In genomic region chr6:90607196-90607595, GRCm38 (mm10) we compare ENCODE assay signal across 8 mouse cellular contexts. TPM values are rescaled to one million over a fixed set of nuclear protein-coding genes. Genes with fewer than 3 reads are reported as not detected.
DNase-seq lines count a peak whose midpoint lies in the region; ATAC-seq and TF ChIP-seq lines count a peak whose summit lies in the region.

No protein-coding gene starts in this region.

- H3K9ac ChIP-seq in neural tube, embryonic 15.5 days (replicated peaks): no peak overlapping the region

- 23% methylated on average over 5 of the region's 5 CpGs for WGBS in neural tube, embryonic 15.5 days
- 18% methylated on average over 5 of the region's 5 CpGs for WGBS in limb, embryonic 10.5 days
- 10% methylated on average over 5 of the region's 5 CpGs for WGBS in olfactory bulb, adult 2 months

- no peak overlapping the region for H3K4me3 ChIP-seq in neural tube, embryonic 15.5 days (replicated peaks)
- H3K4me3 ChIP-seq in limb, embryonic 10.5 days: no peak overlapping the region
- no peak overlapping the region for H3K4me3 ChIP-seq in olfactory bulb, adult 2 months (ENCODE audit: insufficient read depth, low read depth, low read length)

- no peaks in the 10 kb centered on the region for H3K27me3 ChIP-seq in neural tube, embryonic 15.5 days (replicated peaks)
- H3K27me3 ChIP-seq in limb, embryonic 10.5 days (ENCODE audit: low read depth, poor library complexity, severe bottlenecking): peaks cover 15% of the 10 kb centered on the region

- no peak overlapping the region for H3K4me2 ChIP-seq in neural tube, embryonic 15.5 days

- ATAC-seq in neural tube, embryonic 15.5 days (ENCODE audit: low FRiP score): no peak
- peak; percentile 49 for ATAC-seq in granulocyte monocyte progenitor cell, adult 5-6 weeks (replicated peaks; ENCODE audit: poor library complexity, severe bottlenecking)

- no peaks in the 10 kb centered on the region for H3K36me3 ChIP-seq in neural tube, embryonic 15.5 days
- H3K36me3 ChIP-seq in limb, embryonic 10.5 days: no peaks in the 10 kb centered on the region

- H3K4me1 ChIP-seq in neural tube, embryonic 15.5 days: peaks cover 21% of the 10 kb centered on the region
- peaks cover 19% of the 10 kb centered on the region for H3K4me1 ChIP-seq in limb, embryonic 10.5 days
- H3K4me1 ChIP-seq in olfactory bulb, adult 2 months (ENCODE audit: control insufficient read depth, insufficient read depth, low read length): peaks cover 9% of the 10 kb centered on the region; the same call in 1 of the 2 replicates

- H3K9me3 ChIP-seq in neural tube, embryonic 15.5 days (replicated peaks): no peaks in the 10 kb centered on the region
- no peaks in the 10 kb centered on the region for H3K9me3 ChIP-seq in limb, embryonic 10.5 days (replicated peaks)

- no peak overlapping the region for H3K27ac ChIP-seq in neural tube, embryonic 15.5 days (replicated peaks)
- no peak overlapping the region for H3K27ac ChIP-seq in limb, embryonic 10.5 days
- no peak overlapping the region for H3K27ac ChIP-seq in olfactory bulb, adult 2 months (ENCODE audit: insufficient read depth, low read depth, low read length)

- TF ChIP-seq CTCF in olfactory bulb, adult 2 months (IDR thresholded peaks at IDR 0.05; ENCODE audit: insufficient read depth, low read depth, low read length): peak; percentile 75; the same call in 1 of the 2 replicates

- no peak for TF ChIP-seq POLR2A in olfactory bulb, adult 2 months (IDR thresholded peaks at IDR 0.05; ENCODE audit: insufficient read depth, low read depth, low read length)

- peak; percentile 63 for DNase-seq in neural tube, embryonic 10.5 days (ENCODE audit: extremely low spot score, low spot score)
- peak; percentile 90 for DNase-seq in NIH3T3 (ENCODE audit: low read depth)
- peak; percentile 62 to 75 for DNase-seq in cerebellum, adult 18-20 months
- DNase-seq in limb, embryonic 10.5 days (ENCODE audit: low spot score): peak; percentile 82
- no peak for DNase-seq in urinary bladder, adult 18-20 months (ENCODE audit: low spot score in 2 of 2)

RNA-seq across cellular contexts. Expression of gene Slc41a3, which starts 2.7 kb away (rescaled TPM):
- 8.2 TPM in 2 replicates for polyA plus RNA-seq in neural tube, embryonic 15.5 days (2015; fragmentation: Nextera tagmentation; extraction: Ambion mirVana)
- total RNA-seq in granulocyte monocyte progenitor cell, adult 5-6 weeks (2014; fragmentation: Nextera tagmentation): 2.9 and 5.5 TPM in 2 replicates
- 1.9 and 2.3 TPM in 2 replicates for total RNA-seq in granulocyte monocyte progenitor cell, adult 5-6 weeks (2017)
- 1.6 and 2.4 TPM in 2 replicates for polyA plus RNA-seq in limb, embryonic 10.5 days (2016; fragmentation: Nextera tagmentation; extraction: Ambion mirVana)
- polyA plus RNA-seq in olfactory bulb, adult 2 months (2012; ENCODE audit: insufficient read depth, insufficient read length, low replicate concordance, missing spikeins): not detected in 2 replicates

Comparison
In these comparisons a context has a peak if more than half of its experiments do, and no peak if none do; other contexts are left out.
1. DNase-seq: peak in neural tube, embryonic 10.5 days (single experiment), NIH3T3 (single experiment), cerebellum, adult 18-20 months (2 of 2) and limb, embryonic 10.5 days (single experiment); none in urinary bladder, adult 18-20 months (0 of 2).